Mouse (Mus musculus) hindbrain, postnatal 0 days (tissue): ENCODE data around the gene Fli1. TPM values are rescaled to one million over a fixed set of nuclear protein-coding genes. Genes with fewer than 3 reads are reported as not detected.

Experiments used
- ATAC-seq: fragments of 200-750 bp; cut with Nextera tagmentation; 2 replicates; pipeline ENCODE4 v1.8.0; 2017; ENCODE audit warnings: mild to moderate bottlenecking, moderate TSS enrichment, moderate library complexity
- DNase-seq: peaks from one replicate; pipeline ENCODE4 v3.0.0-alpha.2; 2015; ENCODE audit warnings: low spot score
- H3K27ac ChIP-seq: fragments of 300-500 bp; sonication (generic); 2 replicates; pipeline ENCODE4 v1.5.1; 2014; ENCODE audit warnings: mild to moderate bottlenecking
- H3K27me3 ChIP-seq: fragments of 300-500 bp; sonication (generic); 2 replicates; pipeline ENCODE4 v1.6.1; 2014; ENCODE audit warnings: low read length, mixed read lengths; ENCODE audit not compliant: insufficient read depth
- H3K36me3 ChIP-seq: fragments of 300-500 bp; sonication (generic); 2 replicates; pipeline ENCODE4 v1.6.1; 2014; ENCODE audit warnings: low read length, mixed read lengths; ENCODE audit not compliant: insufficient read depth
- H3K4me1 ChIP-seq: fragments of 300-500 bp; sonication (generic); 2 replicates; pipeline ENCODE4 v1.6.1; 2014; ENCODE audit warnings: antibody characterized with exemption, low read length, mixed read lengths; ENCODE audit not compliant: insufficient read depth
- H3K4me2 ChIP-seq: fragments of 300-500 bp; sonication (generic); 2 replicates; pipeline ENCODE4 v1.6.1; 2014; ENCODE audit warnings: low read depth, mild to moderate bottlenecking, low read length, moderate library complexity, mixed read lengths
- H3K4me3 ChIP-seq: fragments of 300-500 bp; sonication (generic); 2 replicates; pipeline ENCODE4 v1.5.1; 2014; ENCODE audit warnings: low read length
- H3K9ac ChIP-seq: fragments of 300-500 bp; sonication (generic); replicated peaks from 2 replicates; pipeline ENCODE4 v1.6.1; 2014; ENCODE audit warnings: mild to moderate bottlenecking, low read length, moderate library complexity, mixed read lengths
- H3K9me3 ChIP-seq: fragments of 300-500 bp; sonication (generic); 2 replicates; pipeline ENCODE4 v1.6.1; 2016; ENCODE audit warnings: low read length, mixed read lengths
- CTCF ChIP-seq: IDR thresholded peaks from 2 replicates; pipeline ENCODE4 v1.5.1; 2016; ENCODE audit warnings: antibody characterized with exemption, control low read depth, low read depth
- WGBS: fragments of 180-500 bp; shearing (Covaris S2); extraction: QIAGEN DNeasy Blood & Tissue Kit; methylation state at CpG from one replicate; pipeline ENCODE4 v1.1.7; 2014; 5-methylcytosine and 5-hydroxymethylcytosine counted together
- polyA plus RNA-seq: library from polyadenylated mRNA; unstranded; fragments of >200 nt; fragmentation: Nextera tagmentation; extraction: Ambion mirVana; gene quantifications from 2 replicates; pipeline ENCODE4 v1.2.1, GENCODE M21; 2015
- total RNA-seq: library from RNA; depleted of rRNA; stranded (reverse); fragments of >200 nt; gene quantifications from 2 replicates; pipeline ENCODE4 v1.2.3, GENCODE M21; 2014

The Fli1 gene
- total and polyA plus RNA-seq, 2 experiments from 2014 or later, result 5.6 to 10.8 TPM

- H3K9me3 ChIP-seq, result no peaks in the 10 kb centered on the region
- H3K36me3 ChIP-seq, result no peaks in the 10 kb centered on the region
- ATAC-seq, result no peak
- H3K4me1 ChIP-seq, result no peaks in the 10 kb centered on the region
- no peak overlapping the region for H3K4me3 ChIP-seq
- TF ChIP-seq CTCF, result no peak
- DNase-seq, result no peak
- 61% methylated on average over 7 of the region's 7 CpGs for WGBS
- no peak overlapping the region for H3K27ac ChIP-seq
- no peaks in the 10 kb centered on the region for H3K27me3 ChIP-seq
- H3K9ac ChIP-seq, result no peak overlapping the region
- no peak overlapping the region for H3K4me2 ChIP-seq
Observed at GRCm38 (mm10) chr9:32509706-32510156, 32.9 kb downstream of the Fli1 start.

- Histone ChIP-seq H3K4me1 (no peaks in the 10 kb centered on the region), H3K4me2 (no peak overlapping the region), H3K27me3 (no peaks in the 10 kb centered on the region), H3K9me3 (no peaks in the 10 kb centered on the region), H3K4me3 (no peak overlapping the region), H3K27ac (no peak overlapping the region), H3K9ac (no peak overlapping the region), H3K36me3 (no peaks in the 10 kb centered on the region)
- no peak for TF ChIP-seq CTCF
- 86% methylated on average over 2 of the region's 2 CpGs for WGBS
- no peak for ATAC-seq
- no peak for DNase-seq
Observed at GRCm38 (mm10) chr9:32508648-32509047, 34.0 kb downstream of the Fli1 start.

GRCm38 (mm10) chr9:32508118-32508517, 34.5 kb downstream of the Fli1 start:
- Histone ChIP-seq H3K36me3 (no peaks in the 10 kb centered on the region), H3K27me3 (no peaks in the 10 kb centered on the region), H3K4me3 (no peak overlapping the region), H3K4me2 (no peak overlapping the region), H3K9me3 (no peaks in the 10 kb centered on the region), H3K9ac (no peak overlapping the region), H3K4me1 (no peaks in the 10 kb centered on the region), H3K27ac (no peak overlapping the region)
- ATAC-seq, result no peak
- WGBS, result 75% methylated on average over 8 of the region's 8 CpGs
- no peak for TF ChIP-seq CTCF
- no peak for DNase-seq

- Histone ChIP-seq H3K27ac (no peak overlapping the region), H3K9me3 (no peaks in the 10 kb centered on the region), H3K27me3 (no peaks in the 10 kb centered on the region), H3K4me2 (no peak overlapping the region), H3K9ac (no peak overlapping the region), H3K4me1 (no peaks in the 10 kb centered on the region), H3K36me3 (no peaks in the 10 kb centered on the region), H3K4me3 (no peak overlapping the region)
- TF ChIP-seq CTCF, result no peak
- DNase-seq (no peak), ATAC-seq (no peak)
- 76% methylated on average over 15 of the region's 15 CpGs for WGBS
Observed at GRCm38 (mm10) chr9:32506866-32507861, 35.5 kb downstream of the Fli1 start.

- no peaks in the 10 kb centered on the region for H3K27me3 ChIP-seq
- DNase-seq (no peak), ATAC-seq (no peak)
- no peak overlapping the region for H3K4me2 ChIP-seq
- TF ChIP-seq CTCF, result no peak
- no peaks in the 10 kb centered on the region for H3K4me1 ChIP-seq
- H3K9me3 ChIP-seq, result no peaks in the 10 kb centered on the region
- H3K4me3 ChIP-seq, result no peak overlapping the region
- 66% methylated on average over 8 of the region's 8 CpGs for WGBS
- no peaks in the 10 kb centered on the region for H3K36me3 ChIP-seq
- no peak overlapping the region for H3K9ac ChIP-seq
- no peak overlapping the region for H3K27ac ChIP-seq
Observed at GRCm38 (mm10) chr9:32506161-32506560, 36.5 kb downstream of the Fli1 start.

- no peak for TF ChIP-seq CTCF
- Histone ChIP-seq H3K36me3 (no peaks in the 10 kb centered on the region), H3K9ac (no peak overlapping the region), H3K4me1 (no peaks in the 10 kb centered on the region), H3K4me3 (no peak overlapping the region), H3K9me3 (no peaks in the 10 kb centered on the region), H3K4me2 (no peak overlapping the region), H3K27ac (no peak overlapping the region), H3K27me3 (no peaks in the 10 kb centered on the region)
- WGBS, result 87% methylated on average over 7 of the region's 7 CpGs
- ATAC-seq (no peak), DNase-seq (no peak)
Observed at GRCm38 (mm10) chr9:32505460-32506075, 37.1 kb downstream of the Fli1 start.

GRCm38 (mm10) chr9:32503995-32504451, 38.6 kb downstream of the Fli1 start:
- Histone ChIP-seq H3K4me3 (no peak overlapping the region), H3K4me1 (no peaks in the 10 kb centered on the region), H3K27me3 (no peaks in the 10 kb centered on the region), H3K36me3 (no peaks in the 10 kb centered on the region), H3K4me2 (no peak overlapping the region), H3K27ac (no peak overlapping the region), H3K9ac (no peak overlapping the region), H3K9me3 (no peaks in the 10 kb centered on the region)
- DNase-seq, result no peak
- TF ChIP-seq CTCF, result no peak
- WGBS, result 77% methylated on average over 11 of the region's 11 CpGs
- no peak for ATAC-seq
